Mouse (Mus musculus): Measurements from ENCODE around the gene Ptgdr. TPM values are rescaled to one million over a fixed set of nuclear protein-coding genes. Genes with fewer than 3 reads are reported as not detected.
"Not testable (repeated sequence)": the region's sequence is repeated elsewhere in the genome, so short reads cannot be mapped to it uniquely, and the experiment has no call there.

Ptgdr gene
- under 1 TPM; 0.81 to 0.84 TPM for total RNA-seq (2021)

DNA sequence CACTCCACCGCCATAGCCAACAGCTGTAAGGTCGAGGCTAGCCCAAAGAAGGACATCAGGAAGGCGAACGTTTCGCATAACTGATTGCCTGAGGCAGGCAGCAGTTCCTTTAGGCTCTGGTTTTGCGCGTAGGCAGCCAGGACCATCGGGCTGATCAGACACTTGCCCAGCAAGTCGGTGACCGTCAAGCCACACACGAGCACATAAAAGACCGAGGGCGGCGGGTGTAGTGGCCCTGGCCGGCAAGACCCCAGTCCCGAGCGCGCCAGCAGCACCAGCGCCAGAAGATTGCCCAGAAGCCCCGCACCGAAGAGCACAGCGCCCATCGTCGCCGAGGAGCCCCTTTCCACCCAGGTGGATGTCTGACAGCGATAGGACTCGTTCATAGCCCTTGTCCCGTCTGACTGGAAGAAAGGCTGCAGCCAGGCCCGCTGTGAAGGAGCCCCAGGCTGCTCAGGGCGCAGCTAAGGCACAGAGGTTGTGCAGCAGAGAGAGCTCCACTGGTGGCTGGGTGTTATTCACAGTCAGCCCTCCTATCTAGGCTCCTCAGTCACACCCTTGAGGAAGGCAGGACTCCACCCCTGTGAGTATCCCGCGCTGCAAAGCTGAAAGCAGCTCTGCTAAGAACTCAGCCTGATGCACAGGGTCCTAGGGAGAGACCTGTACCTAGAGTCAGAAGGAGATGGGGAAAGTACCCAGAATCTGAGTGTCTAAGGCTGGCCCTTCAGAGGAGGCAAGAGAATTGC, at the start of gene Ptgdr:
Gene Ptgdr (minus strand): TSS at position 508 of the 746 bp plus-strand sequence.
- intact Hi-C loops (cut with DNase I), result loop anchor here (10.0 kb wide), 1 partner anchor 116 kb away; no protein-coding TSS in a partner anchor
- DNase-seq (ENCODE audit: extremely low spot score in 1 of 2, low spot score in 2 of 2), result peak in 1 of 2 experiments; percentile 31

DNA sequence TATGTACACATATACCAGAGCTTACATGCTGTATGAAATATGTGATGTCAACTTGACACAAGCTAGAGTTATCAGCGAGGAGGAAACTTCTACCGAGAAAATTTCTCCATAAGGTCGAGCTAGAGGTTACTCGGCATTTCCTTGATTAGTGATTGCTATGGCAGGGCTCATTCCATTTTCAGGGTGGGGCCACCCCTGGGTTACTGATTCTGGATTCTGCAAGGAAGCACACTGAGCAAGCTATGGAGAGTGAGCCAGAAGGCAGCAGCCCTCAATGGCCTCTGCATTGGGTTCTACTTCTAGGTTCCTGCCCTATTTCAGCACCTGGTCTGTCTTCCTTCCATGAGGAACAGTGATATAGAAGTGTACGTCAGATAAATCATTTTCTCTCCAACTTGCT, 48.6 kb upstream of the Ptgdr start:
- no peak for DNase-seq (ENCODE audit: extremely low spot score in 1 of 2, low spot score in 2 of 2)
- intact Hi-C loops (cut with DNase I), result no loop called here

GRCm38 (mm10) chr14:44904199-44904598, 45.0 kb upstream of the Ptgdr start:
- intact Hi-C loops (cut with DNase I), result no loop called here
- no peak for DNase-seq (ENCODE audit: extremely low spot score in 1 of 2, low spot score in 2 of 2)

- intact Hi-C loops (cut with DNase I); DNase-seq (ENCODE audit: extremely low spot score in 1 of 2, low spot score in 2 of 2): not testable (repeated sequence)
Measured at GRCm38 (mm10) chr14:44901735-44902134, 42.6 kb upstream of the Ptgdr start.

- DNase-seq (ENCODE audit: extremely low spot score in 1 of 2, low spot score in 2 of 2), result no peak
- intact Hi-C loops (cut with DNase I), result no loop called here
Measured at GRCm38 (mm10) chr14:44891387-44892132, 32.4 kb upstream of the Ptgdr start.

DNA sequence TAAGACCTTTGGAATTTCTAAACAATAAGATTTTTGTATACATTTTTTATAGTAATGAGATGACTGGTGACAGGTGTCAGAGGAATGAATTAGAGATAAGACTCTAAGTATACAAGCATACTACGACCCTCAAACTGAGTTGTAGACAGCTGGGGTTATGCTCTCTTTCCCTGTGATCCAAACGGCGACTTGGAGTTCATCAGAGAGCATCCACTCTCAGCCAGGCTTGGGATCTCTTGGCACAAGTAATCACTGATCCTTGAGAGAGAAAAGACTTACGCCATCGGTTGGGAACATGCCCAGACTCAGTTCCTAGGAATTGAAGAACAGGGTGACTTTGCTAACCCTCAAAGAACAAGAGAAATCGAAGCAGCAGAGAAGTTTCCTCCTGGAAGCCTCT, 10.5 kb upstream of the Ptgdr start:
- no peak for DNase-seq (ENCODE audit: extremely low spot score in 1 of 2, low spot score in 2 of 2)
- intact Hi-C loops (cut with DNase I), result no loop called here

DNA sequence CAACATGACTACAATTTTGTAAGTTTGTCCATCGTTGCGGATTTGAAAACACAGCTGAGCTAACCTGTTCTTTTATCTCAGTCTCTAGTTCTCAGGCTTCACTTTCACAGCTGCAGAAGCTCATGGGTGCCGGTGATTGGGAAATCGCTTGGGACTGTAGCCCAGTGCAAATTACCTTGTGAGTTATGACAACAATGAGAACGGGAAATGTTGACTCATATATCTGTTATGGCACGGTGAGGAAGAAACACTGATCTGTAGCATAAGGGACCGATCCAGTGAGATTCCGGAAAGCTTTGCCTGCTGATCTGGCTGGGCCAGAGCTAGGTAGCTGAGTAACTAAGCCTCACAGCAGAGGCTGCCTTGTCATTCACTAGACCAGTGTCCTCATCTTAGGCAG, 6.5 kb upstream of the Ptgdr start:
- intact Hi-C loops (cut with DNase I), result no loop called here

GRCm38 (mm10) chr14:44863086-44863485, 3.9 kb upstream of the Ptgdr start:
- intact Hi-C loops (cut with DNase I), result no loop called here

More for the DNA sequence above, 6.5 kb upstream of the Ptgdr start:
- no peak for DNase-seq (ENCODE audit: extremely low spot score in 1 of 2, low spot score in 2 of 2)

DNA sequence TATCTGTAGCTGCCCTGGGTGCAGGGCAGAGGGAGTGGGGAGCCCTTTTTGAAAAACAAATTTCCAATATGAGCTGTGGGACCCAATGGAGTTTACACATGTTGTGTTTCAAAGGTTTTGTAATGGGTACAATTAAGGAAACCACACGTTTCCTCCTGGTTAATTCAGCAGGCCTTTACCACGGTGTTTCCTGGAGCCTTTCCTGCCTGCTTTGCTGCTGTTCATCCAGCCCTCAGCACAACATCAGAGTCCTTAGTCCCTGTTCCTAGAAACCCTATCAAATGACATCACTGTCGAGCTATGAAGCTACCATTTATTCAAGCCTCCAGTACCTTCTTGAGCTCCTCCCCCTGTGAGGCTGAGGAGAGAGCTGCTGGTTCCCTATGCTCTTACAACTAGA, 2.0 kb upstream of the Ptgdr start:
- no peak for DNase-seq (ENCODE audit: extremely low spot score in 1 of 2, low spot score in 2 of 2)
- intact Hi-C loops (cut with DNase I), result no loop called here

More at GRCm38 (mm10) chr14:44863086-44863485, 3.9 kb upstream of the Ptgdr start:
- DNase-seq (ENCODE audit: extremely low spot score in 1 of 2, low spot score in 2 of 2), result no peak

- DNase-seq (ENCODE audit: extremely low spot score in 1 of 2, low spot score in 2 of 2), result no peak
Measured at GRCm38 (mm10) chr14:44858372-44858771, 803 bp downstream of the Ptgdr start.

DNA sequence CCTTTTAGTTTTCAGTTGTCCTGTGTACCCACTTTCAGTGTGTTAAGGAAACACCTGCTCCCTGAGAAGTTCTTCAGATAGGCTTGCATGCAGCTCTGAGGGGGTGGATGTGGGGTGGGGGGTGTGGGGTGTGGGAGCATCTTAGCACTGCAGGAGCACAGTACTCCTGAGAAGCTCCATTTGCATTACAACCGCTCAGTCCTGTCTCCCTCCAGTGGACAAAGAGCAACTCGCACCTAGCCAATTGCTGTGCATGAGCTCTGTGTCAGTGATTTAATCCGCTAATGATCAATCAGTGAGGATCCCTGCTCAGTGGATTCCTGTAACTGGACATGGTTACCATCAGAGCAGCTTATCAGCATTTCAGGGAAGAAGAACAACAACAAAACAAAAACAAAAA, 8.5 kb downstream of the Ptgdr start:
- intact Hi-C loops (cut with DNase I), result loop anchor here (5.0 to 10.0 kb wide), 2 partner anchors 124 to 292 kb away; no protein-coding TSS in a partner anchor

More at GRCm38 (mm10) chr14:44858372-44858771, 803 bp downstream of the Ptgdr start:
- intact Hi-C loops (cut with DNase I), result loop anchor here (10.0 kb wide), 1 partner anchor 116 kb away; no protein-coding TSS in a partner anchor

GRCm38 (mm10) chr14:44847740-44848139, 11.4 kb downstream of the Ptgdr start:
- no peak for DNase-seq (ENCODE audit: extremely low spot score in 1 of 2, low spot score in 2 of 2)
- intact Hi-C loops (cut with DNase I), result no loop called here

More for the DNA sequence above, 8.5 kb downstream of the Ptgdr start:
- DNase-seq (ENCODE audit: extremely low spot score in 1 of 2, low spot score in 2 of 2), result peak in 1 of 2 experiments; percentile 30

- no peak for DNase-seq (ENCODE audit: extremely low spot score in 1 of 2, low spot score in 2 of 2)
- intact Hi-C loops (cut with DNase I), result no loop called here
Measured at GRCm38 (mm10) chr14:44846558-44847263, 12.5 kb downstream of the Ptgdr start.

DNA sequence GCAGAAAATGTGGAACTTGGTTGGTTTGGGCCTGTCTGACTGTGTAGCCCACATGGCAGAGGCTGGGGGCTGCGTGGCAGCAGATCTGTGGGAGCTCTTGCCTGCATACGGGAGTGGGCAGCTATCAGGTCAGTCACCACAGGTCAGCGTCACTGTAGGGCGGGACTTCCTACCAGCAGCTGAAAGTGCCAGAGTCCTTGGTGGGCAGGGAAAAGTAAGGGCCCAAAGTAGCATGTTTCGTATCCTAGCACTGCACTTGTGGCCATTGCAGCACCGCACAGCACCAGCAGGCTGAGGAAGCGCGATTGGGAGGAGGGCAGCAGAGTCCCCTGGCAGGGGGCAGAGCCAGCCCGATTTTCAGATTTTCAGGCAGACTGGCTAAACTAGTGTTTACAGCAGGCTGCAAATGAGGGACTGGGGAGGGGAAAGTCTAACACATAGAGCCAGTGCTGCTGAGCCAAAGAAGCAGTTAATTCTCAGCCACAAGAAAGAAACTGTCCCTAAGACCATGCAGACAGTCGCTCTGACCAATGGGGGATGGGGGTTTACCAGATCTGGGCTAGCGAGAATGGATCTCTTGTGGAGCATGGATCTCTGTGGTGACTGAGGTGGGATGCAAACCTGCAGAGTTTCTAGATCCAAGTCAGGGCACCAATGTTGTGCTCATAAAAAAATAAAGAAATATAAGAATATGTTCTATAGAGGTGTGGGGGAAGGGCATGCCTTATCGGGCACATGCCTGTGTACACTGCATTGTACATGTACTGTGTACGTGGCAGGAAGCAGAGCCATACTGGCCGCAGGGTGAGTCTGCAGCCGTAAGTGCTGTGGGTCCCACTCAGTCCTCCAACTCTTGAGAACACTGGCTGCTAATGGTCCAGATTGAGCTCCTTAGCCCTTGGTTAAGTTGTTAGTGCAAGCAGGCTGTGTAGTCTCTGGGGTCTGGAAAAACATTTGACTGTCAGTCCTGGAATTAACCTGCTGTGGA, 15.1 kb downstream of the Ptgdr start:
- no peak for DNase-seq (ENCODE audit: extremely low spot score in 1 of 2, low spot score in 2 of 2)

GRCm38 (mm10) chr14:44838685-44839084, 20.5 kb downstream of the Ptgdr start:
- intact Hi-C loops (cut with DNase I), result no loop called here
- no peak for DNase-seq (ENCODE audit: extremely low spot score in 1 of 2, low spot score in 2 of 2)

More for the DNA sequence above, 15.1 kb downstream of the Ptgdr start:
- intact Hi-C loops (cut with DNase I), result no loop called here

DNA sequence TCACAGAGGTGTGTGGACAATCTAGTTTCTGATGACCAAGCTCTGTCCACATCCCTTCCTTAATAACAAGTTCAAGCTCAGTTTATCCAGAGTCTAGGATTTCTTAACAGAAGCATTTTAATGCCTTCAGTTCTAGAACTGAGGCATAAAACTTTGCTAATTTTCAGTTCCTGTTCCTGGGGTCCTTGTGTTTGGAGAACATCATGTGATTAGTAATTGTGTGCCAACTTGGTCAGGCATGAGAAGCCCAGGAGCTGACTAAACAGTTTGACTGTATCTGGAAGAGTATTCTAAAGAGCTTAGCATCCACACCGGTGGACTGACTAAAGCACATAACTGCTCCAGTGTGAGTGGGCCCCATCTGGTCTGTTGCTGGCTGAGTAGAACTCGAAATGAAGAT, 24.0 kb downstream of the Ptgdr start:
- DNase-seq (ENCODE audit: extremely low spot score in 1 of 2, low spot score in 2 of 2), result no peak
- intact Hi-C loops (cut with DNase I), result no loop called here

DNA sequence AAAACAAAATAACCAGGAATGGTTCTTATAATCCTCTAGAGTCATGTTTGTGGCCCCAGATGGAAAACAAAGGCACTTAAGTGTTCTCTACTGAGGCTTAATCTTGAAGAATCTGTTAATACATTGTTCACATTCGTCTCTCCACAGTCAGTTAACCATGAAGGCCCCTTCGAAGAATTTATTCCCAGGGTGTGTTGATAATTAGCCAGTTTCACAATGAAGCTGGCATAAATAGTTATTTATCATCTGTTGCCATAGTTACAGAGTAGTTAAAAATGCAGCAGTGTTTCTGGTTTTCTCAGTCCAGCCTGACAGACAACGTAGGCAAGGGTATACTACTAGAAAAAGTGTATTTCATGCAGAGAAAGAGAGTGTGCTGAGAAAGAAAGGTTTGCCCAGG, 25.0 kb downstream of the Ptgdr start:
- intact Hi-C loops (cut with DNase I); DNase-seq (ENCODE audit: extremely low spot score in 1 of 2, low spot score in 2 of 2): not testable (repeated sequence)

DNA sequence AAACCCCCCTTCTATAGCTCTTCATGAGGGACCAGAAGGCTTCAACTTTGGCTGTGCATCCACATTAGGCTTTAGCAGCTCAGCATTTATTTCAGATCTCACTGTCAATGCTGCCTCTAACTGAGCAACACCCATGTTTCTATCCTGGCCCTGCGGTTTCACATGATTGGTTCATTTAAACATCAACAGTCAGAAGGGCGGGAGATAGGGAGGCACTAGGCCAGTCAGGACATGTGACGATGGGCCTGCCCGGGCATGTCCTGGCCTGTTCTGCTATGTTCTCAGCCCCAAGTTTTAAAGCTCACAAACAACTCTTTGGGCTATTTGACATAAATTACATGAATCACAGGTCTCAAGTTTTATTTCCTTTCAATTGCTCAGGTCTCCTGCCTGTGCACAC, 26.1 kb downstream of the Ptgdr start:
- intact Hi-C loops (cut with DNase I); DNase-seq (ENCODE audit: extremely low spot score in 1 of 2, low spot score in 2 of 2): not testable (repeated sequence)
